Mouse (Mus musculus): ENCODE data around the gene Ptprt.

The Ptprt gene

GRCm38 (mm10) chr2:162409245-162409644 lies 251.7 kb downstream of the Ptprt start:
- 85% methylated on average over 8 of the region's 8 CpGs for WGBS

DNA sequence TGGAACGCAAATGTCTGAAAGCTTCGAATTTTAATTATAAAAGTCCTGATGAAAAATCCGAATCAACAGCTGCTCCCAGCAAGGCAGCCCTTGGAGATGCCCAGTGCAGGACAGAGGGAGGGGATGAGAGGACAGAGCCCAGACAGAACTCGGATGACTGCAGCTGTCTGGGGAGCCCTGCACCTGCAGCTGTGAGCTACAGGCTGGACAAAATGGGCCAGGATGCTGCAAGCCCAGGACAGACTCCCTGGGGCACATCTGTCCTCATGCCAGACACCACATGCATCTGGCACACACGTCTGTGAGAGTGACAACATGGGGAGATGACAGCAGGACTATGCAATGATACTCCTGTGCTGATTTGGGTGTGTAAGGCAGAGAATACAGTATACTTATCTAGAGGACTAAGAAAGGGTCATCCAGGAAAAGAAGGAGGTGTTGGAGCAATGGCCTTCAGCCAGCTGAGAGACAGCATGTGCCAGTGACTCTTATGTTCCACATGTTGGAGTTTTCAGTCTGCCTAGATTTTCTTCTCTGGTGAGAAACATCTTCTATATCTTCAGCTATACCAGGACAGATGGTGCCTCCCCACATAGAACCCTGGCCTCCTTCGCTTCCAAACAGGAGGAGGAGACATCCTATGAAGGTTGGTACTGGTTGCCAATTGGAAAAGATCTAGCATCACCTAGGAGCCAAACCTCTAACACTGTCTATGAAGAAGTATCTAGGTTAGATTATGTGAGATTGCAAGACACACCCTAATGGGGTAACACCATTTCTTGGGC lies 259.4 kb downstream of the Ptprt start:
- 52% methylated on average over 6 of the region's 6 CpGs for WGBS

GRCm38 (mm10) chr2:162394601-162395000 lies 266.3 kb downstream of the Ptprt start:
- 77% methylated on average over 6 of the region's 6 CpGs for WGBS

- 61% methylated on average over 4 of the region's 4 CpGs for WGBS
Measured at GRCm38 (mm10) chr2:162391834-162392233, 269.1 kb downstream of the Ptprt start.

DNA sequence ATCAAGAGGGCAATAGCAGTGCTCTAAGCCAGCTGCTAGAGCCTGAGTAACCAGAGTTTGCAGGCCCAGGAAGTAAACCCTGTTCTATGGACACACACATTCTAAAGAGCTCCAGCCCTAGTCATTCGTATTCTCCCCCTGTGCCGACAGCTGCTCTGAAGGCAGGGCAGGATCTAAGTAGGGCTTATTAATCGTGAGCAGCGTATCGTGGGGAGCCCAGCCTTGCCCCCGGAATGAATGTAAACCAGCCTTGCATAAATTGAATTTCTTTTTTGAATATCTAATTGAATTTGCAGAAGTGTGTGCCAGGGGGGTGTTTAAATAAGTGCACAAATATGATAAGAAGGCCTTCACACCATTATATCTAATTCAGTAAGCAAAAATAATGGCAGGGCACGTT lies 283.6 kb downstream of the Ptprt start:
- 64% methylated on average over 7 of the region's 7 CpGs for WGBS

GRCm38 (mm10) chr2:162349047-162349446 lies 311.9 kb downstream of the Ptprt start:
- 39% methylated on average over 1 of the region's 1 CpGs for WGBS

- WGBS = 45% methylated on average over 2 of the region's 2 CpGs
Measured at GRCm38 (mm10) chr2:162341846-162342245, 319.1 kb downstream of the Ptprt start.

GRCm38 (mm10) chr2:162340231-162340630 lies 320.7 kb downstream of the Ptprt start:
- WGBS = 71% methylated on average over 1 of the region's 1 CpGs

DNA sequence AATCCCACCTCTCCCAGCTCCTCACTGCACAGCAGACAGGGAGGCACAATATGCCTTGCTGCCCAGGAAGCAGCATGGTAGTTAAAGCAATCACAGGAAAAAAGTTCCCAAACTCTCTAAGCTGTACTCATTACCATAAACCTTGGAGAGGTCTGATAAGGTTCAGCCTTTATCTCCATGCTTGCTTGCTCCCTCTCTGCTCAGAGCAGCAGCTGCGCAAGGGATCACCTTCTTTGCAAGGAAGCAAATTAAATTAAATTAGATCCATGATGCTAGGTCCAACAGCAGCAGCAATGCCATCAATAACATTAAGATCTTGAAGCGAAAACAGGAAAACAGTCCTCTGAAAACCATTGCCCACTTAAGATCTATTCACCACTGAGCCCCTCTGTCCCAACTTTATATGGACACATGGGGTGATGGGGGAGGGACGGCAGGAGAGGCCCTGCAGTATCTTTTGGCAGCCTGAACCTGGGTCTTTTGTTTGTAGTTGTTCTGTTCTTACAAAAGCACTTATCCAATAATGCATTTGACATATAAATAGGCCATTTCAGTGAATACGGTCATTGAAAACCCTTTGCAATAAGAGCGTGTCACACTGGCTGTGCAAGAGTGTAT lies 328.8 kb downstream of the Ptprt start:
- WGBS = 83% methylated on average over 5 of the region's 5 CpGs

GRCm38 (mm10) chr2:162329430-162329829 lies 331.5 kb downstream of the Ptprt start:
- 92% methylated on average over 9 of the region's 9 CpGs for WGBS

GRCm38 (mm10) chr2:162322411-162322810 lies 338.5 kb downstream of the Ptprt start:
- WGBS = 58% methylated on average over 5 of the region's 5 CpGs

DNA sequence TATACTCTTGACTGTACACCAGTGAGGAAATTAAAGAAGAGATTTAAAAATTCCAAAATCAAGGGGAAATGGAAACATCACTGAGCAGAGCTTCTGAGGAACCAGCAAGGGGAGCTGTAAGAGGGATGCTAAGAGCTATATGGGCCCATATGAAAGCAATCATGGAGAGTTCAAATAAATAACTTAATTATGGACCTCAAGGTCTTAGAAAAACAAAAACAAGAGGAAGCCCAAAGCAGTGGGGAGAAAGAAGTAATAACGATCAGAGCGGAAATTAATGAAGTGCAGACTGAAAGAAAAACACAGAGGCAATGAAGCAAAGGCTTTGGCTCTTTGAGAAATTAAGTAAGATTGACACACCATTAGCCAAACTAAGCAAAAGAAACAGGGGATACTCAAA lies 353.0 kb downstream of the Ptprt start:
- whole genome bisulfite sequencing = 67% methylated on average over 2 of the region's 2 CpGs

DNA sequence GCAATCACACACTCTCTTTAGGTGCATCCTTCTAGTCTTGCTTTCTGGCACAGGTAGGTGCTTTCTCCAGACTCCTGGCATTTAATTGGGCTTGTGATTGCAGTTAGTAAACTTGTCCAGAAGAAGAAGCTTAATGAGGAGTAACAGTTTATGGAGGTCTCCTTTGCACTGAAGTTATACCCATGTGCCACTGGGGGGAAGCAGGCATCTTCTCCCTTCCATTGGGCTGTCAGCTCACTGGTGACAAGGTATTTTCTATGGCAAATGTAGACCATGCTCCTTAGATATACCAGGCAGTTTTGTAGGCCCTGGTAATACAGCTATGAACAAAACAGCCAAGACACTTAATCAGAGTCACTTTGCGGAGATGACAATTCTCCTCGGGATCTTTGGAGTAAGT lies 366.9 kb downstream of the Ptprt start:
- WGBS = 89% methylated on average over 2 of the region's 2 CpGs

DNA sequence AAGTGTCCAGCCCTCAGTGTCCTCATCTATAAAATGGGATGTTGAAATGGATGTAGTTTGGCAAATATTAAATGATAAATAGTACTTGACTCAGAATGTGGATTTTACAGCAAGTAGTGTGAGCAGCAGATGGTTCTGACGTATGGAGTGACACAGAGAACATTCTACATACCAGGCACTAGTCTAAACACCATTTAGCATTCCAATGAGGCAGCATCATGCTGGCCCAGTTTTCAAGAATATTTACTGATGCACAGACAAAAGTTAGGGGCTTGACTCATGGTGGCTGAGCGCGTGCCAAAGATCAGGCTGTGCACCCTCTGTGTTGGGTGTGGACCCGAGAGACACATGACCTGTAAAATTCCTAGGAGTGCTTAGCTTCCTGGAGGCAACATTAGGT lies 378.3 kb downstream of the Ptprt start:
- 55% methylated on average over 4 of the region's 4 CpGs for WGBS

- 63% methylated on average over 10 of the region's 10 CpGs for WGBS
Measured at GRCm38 (mm10) chr2:162282121-162282520, 378.8 kb downstream of the Ptprt start.

- WGBS = 48% methylated on average over 4 of the region's 4 CpGs
Measured at GRCm38 (mm10) chr2:162273826-162274225, 387.1 kb downstream of the Ptprt start.

DNA sequence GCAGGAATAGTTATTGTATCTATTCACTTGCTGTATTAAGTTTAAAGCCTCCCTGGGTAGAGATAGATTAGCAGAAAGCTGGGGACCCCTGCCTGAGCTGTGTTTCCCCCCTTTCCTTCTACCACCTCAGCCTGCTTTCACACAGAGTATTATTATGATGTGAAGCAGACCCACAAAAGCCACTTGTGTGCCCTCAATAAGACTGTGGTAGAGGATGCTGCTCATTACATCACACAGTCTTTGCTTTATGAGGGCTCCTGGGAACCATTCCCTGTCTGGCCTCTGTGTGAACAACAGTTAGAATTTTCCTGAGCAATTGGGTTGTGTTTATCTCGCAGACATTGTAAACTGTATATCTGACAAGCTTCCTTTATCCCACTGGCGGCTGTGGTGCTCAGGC lies 409.7 kb downstream of the Ptprt start:
- 81% methylated on average over 2 of the region's 2 CpGs for WGBS

GRCm38 (mm10) chr2:162248296-162248695 lies 412.7 kb downstream of the Ptprt start:
- WGBS = 72% methylated on average over 4 of the region's 4 CpGs

GRCm38 (mm10) chr2:162222476-162222875 lies 438.5 kb downstream of the Ptprt start:
- 58% methylated on average over 1 of the region's 1 CpGs for WGBS

GRCm38 (mm10) chr2:162219507-162219906 lies 441.4 kb downstream of the Ptprt start:
- WGBS = 48% methylated on average over 4 of the region's 4 CpGs

GRCm38 (mm10) chr2:162217896-162218295 lies 443.1 kb downstream of the Ptprt start:
- 78% methylated on average over 5 of the region's 5 CpGs for WGBS

GRCm38 (mm10) chr2:162212397-162212796 lies 448.6 kb downstream of the Ptprt start:
- WGBS = 57% methylated on average over 2 of the region's 2 CpGs

DNA sequence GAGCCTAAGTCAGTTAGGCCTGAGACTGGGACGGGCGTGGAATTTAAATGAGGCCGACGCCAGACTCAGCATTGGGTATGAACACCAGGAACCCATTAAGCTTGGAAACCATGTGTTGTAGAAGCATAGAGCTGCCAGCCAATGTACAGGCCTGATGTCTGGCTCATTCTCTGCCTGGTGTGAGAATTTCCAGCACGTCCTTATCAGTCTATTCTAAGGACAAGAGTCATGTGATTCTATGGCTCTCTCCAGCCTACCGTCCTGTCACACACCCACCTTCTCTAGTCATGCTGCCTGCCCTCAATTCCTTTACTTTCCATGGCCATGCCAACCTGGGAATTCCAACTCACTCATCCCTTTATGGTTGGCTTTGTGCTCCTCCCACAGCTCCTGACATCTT lies 450.4 kb downstream of the Ptprt start:
- 83% methylated on average over 6 of the region's 6 CpGs for WGBS
